Mouse (Mus musculus): ENCODE results near the gene Iqgap2.

The Iqgap2 gene

GRCm38 (mm10) chr13:95891491-95891925 is at the start of gene Iqgap2:
Gene Iqgap2, minus strand, starts transcription at chr13:95891922.
- no peak for DNase-seq (ENCODE audit: low read depth, low spot score)

- no peak for DNase-seq (ENCODE audit: low read depth, low spot score)
Measured at GRCm38 (mm10) chr13:95940811-95941210, 49.1 kb upstream of the Iqgap2 start.

GRCm38 (mm10) chr13:95924201-95924621 is 32.5 kb upstream of the Iqgap2 start:
- DNase-seq (ENCODE audit: low read depth, low spot score), result no peak

- peak; percentile 51 for DNase-seq (ENCODE audit: low read depth, low spot score)
Measured at GRCm38 (mm10) chr13:95922626-95923025, 30.9 kb upstream of the Iqgap2 start.

GRCm38 (mm10) chr13:95918624-95919284 is 27.0 kb upstream of the Iqgap2 start:
- DNase-seq (ENCODE audit: low read depth, low spot score), result no peak

GRCm38 (mm10) chr13:95913046-95913406 is 21.3 kb upstream of the Iqgap2 start:
- DNase-seq (ENCODE audit: low read depth, low spot score), result no peak

GRCm38 (mm10) chr13:95912157-95913045 is 20.7 kb upstream of the Iqgap2 start:
- no peak for DNase-seq (ENCODE audit: low read depth, low spot score)

- DNase-seq (ENCODE audit: low read depth, low spot score), result no peak
Measured at GRCm38 (mm10) chr13:95910270-95910669, 18.5 kb upstream of the Iqgap2 start.

- DNase-seq (ENCODE audit: low read depth, low spot score), result no peak
Measured at GRCm38 (mm10) chr13:95909244-95909643, 17.5 kb upstream of the Iqgap2 start.

GRCm38 (mm10) chr13:95902696-95903095 is 11.0 kb upstream of the Iqgap2 start:
- no peak for DNase-seq (ENCODE audit: low read depth, low spot score)

GRCm38 (mm10) chr13:95899885-95900650 is 8.3 kb upstream of the Iqgap2 start:
- no peak for DNase-seq (ENCODE audit: low read depth, low spot score)

- no peak for DNase-seq (ENCODE audit: low read depth, low spot score)
Measured at GRCm38 (mm10) chr13:95896501-95896900, 4.8 kb upstream of the Iqgap2 start.

GRCm38 (mm10) chr13:95893166-95893565 is 1.4 kb upstream of the Iqgap2 start:
- DNase-seq (ENCODE audit: low read depth, low spot score), result no peak

GRCm38 (mm10) chr13:95892611-95893145 is 956 bp upstream of the Iqgap2 start:
- no peak for DNase-seq (ENCODE audit: low read depth, low spot score)

GRCm38 (mm10) chr13:95891926-95892610 is 346 bp upstream of the Iqgap2 start:
- DNase-seq (ENCODE audit: low read depth, low spot score), result peak; percentile 14

- no peak for DNase-seq (ENCODE audit: low read depth, low spot score)
Measured at GRCm38 (mm10) chr13:95890851-95891471, 761 bp downstream of the Iqgap2 start.

GRCm38 (mm10) chr13:95889981-95890545 is 1.7 kb downstream of the Iqgap2 start:
- DNase-seq (ENCODE audit: low read depth, low spot score), result no peak

GRCm38 (mm10) chr13:95889366-95889765 is 2.4 kb downstream of the Iqgap2 start:
- DNase-seq (ENCODE audit: low read depth, low spot score), result no peak

- DNase-seq (ENCODE audit: low read depth, low spot score), result no peak
Measured at GRCm38 (mm10) chr13:95888621-95889020, 3.1 kb downstream of the Iqgap2 start.

- no peak for DNase-seq (ENCODE audit: low read depth, low spot score)
Measured at GRCm38 (mm10) chr13:95888170-95888569, 3.6 kb downstream of the Iqgap2 start.
